Mouse (Mus musculus): ENCODE measurements around the gene Zfyve19.
A peak's percentile ranks its signal among the peaks of the same experiment; 100 is the strongest.

The Zfyve19 gene

DNA sequence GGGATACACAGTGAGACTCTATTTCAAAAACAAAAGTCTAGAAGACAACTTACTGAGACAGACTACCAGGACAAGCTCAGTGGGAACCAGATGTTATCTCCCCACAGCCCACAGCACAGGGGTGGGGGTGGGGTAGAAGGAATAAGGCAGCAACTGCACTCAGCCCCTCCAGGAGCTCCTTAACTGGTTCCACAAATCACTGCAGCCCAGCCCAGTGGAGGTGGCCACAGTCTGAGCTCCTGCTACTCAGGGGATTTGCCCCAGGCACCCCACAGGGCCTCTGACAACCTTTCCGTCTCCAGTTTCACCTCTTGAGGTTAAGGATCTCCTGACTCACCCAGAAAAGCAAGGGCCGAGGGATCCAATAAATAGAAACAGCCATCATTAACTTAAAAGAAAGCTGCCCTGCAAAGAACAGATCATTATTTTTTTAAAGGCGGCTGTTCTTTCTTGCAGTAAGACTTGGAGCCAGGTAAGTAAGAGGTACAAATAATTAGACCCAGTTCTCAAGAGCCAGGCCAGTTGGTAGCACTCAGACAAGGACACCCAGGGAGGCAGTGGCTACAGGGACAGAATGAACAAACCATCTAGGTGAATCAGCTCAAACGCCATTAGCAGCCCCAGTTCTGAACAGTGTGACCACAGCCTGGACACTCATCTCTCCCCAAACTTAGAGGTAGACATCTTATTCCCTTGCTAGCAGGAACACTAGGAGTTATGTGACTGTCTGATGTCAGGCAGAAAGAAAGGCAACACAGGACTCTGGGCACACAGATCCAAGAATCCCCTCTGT, 11.9 kb upstream of the Zfyve19 start:
- DNase-seq: no peak

DNA sequence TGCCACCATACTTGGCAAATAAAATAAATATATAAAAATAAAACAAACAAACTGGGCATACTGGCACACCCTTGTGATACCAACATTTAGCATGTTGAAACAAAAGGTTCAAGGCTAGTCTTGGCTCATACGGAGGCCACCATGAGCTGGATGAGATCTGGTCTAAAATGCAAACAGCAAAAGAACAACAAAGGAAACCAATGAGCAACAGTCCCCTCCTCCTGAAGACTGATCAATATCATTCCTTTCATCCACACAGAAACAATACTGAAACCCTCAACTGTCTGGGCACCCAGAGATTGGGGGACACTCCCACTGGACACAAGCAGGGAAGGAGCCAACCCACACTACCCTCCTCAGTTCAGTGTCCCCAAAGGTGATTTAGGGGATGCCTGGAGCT, 10.9 kb upstream of the Zfyve19 start:
- DNase-seq: no peak

DNA sequence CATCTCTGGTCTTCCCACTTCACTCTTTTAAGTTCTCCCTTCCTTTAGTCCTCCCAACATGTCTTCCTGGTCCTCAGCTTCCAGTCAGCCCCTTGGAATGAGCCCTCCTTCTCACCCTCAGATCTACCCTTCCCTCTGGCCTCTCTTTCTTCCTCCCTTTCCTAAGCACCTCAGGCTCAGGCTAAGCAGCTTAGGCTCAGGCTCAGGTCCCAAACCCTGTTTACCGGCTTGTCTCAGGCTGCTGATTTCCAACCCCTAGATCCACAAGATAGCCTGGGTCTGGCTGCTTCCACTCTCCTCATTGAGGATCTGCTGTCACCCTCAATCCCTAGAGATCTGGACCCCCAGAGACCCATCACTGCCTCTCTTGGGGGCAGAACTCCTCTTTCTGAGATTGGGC, 10.4 kb upstream of the Zfyve19 start:
- DNase-seq: no peak

DNA sequence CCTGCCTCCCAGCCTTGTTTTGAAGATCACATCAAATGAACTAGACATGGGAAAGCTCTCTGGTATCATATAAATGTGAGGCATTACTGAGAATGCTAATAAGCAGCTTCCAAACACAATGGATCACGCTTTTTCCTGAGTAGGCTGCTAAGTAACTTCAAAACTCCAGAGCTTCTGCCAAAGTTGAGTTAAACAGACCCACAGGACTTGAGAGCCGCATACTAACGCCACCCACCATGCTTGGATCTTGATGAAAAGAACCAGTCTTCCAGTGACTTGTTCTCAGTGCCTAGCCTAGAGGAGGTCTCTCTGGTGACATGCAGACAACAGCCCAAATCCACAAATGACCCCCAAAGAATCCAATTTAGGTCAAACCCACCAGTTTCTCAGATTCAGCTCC, 9.5 kb upstream of the Zfyve19 start:
- DNase-seq: no peak

DNA sequence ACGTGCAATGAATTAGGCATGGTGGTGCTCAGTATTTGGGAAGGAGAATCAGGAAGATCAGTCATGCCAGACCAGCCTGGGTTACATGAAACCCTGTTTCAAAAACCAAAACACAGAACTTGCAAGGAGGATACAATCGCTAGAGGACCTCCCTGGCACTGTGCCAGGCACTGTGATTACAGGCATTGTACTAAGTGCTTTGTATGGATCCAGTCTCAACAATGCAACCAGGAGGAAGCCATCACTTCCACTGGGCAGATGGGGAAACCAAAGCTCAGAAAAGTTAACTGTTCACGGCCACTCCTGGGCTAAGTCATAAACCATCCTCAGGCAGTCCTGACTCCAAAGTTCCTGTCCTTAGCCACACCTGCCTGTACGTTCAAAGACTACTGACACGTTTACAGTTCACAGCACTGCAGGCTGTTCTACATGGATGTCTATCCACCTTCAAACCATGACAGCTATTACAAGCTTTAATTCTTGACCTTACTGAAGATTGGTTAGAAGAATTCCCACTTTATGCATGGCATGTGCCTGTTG, 5.4 kb upstream of the Zfyve19 start:
- DNase-seq: peak; percentile 22 to 45

DNA sequence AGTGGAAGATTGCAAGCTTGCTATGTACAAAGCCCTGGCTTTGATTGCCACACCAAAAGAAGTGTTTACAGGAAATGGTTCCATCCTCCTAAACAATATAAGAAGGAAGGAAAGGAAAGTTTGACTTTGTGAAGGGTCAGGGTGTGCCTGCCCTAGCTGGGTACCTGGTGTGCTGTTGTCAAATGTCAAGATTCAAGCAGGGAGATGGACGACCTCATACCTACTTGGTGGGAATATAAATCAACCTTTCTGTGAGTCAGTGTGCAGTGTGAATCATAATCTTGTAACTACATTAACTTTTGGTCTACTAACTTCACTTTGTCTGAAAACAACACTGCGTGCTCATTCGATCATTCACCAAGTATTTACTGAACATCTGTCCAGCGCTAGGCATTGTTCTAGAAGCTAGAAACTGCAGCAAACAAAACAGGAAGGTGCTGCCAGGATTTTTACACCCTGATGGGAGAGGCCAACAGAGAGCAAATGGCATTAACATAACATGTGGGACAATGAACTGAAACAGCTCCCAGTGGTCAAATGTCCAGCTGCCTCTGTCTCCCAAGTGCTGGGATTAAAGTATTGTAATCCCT, 4.5 kb upstream of the Zfyve19 start:
- DNase-seq: no peak

DNA sequence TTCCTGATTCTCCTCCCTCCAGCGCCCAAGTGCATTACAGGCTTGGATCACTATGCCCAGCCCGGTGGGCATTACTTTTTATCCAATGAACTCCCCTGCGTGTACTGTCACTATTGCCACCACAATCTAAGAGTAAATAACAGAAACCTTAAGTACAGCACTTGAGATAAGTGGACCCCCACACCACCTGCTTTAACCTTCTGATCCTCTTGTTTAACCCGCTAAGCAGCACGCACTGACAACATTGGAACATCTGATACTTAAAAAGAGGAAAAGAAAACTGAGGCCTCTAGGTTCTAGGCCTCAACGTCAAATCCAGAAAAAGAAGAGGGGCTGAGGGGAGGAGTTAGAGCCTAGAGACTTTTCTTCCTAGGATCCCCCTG, 465 bp upstream of the Zfyve19 start:
- DNase-seq: no peak

DNA sequence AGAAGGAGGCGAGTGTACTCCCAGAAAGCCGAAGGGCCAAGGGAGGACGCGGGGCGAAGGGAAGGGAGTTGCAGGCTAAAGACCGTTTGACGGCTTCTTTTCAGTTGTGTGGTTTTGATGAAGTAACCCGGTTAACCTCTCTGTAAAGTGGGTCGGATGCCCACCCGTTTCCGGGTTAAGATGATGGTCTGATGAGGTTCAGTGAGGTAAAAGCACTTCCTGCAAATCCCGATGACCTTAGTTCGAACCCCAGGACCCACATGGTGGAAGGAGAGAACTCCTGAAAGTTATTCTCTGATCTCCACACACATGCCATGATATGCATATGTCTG, 725 bp downstream of the Zfyve19 start:
- no peak for DNase-seq

DNA sequence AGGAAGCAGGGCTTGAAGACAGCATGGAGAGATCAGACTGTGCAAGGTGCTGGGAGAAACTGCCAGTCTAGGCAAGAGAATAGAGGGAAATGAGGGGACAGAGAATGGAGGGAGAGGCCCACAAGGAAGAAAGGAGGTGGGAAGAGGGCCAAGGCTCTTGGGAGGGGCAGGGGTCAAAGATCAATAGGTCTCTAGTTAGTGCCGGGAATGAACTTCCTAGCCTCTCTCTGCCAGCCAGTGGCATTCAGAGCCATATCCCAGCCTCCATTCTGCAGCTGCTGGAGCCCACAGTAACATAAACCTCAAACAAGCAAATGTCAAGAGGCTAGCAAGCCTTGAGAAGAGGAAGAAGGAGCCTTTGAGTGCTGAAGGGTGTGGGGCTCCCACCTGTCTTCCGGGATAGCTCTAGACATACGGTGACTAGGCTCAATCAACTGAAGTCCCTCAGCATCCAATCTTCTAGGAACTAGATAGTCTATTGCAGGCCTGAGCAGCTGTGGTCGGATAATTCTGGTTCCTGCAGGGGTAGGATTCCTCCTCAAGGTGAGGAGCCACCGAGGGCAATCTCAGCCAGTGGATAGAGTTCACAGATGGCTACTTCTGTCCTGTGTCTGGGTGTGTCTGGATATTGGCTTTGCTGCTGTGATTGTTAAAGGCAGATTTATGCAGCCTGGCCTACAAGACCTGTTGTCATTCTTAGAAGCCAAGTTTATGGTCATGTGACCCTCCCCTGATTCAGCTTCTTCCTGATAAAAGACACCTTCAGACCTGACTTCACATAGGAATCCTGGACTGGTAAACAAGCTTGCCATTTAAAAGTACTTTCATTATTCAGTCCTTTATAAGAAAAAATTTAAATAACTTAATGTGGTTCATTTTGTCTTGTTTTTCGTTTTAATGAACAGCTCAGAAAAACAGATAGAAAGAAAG, 21.6 kb downstream of the Zfyve19 start, which contains the start of gene Ppp1r14d:
Gene Ppp1r14d, minus strand, starts transcription at position 132 of the 930 bp plus-strand sequence.
- no peak for DNase-seq

DNA sequence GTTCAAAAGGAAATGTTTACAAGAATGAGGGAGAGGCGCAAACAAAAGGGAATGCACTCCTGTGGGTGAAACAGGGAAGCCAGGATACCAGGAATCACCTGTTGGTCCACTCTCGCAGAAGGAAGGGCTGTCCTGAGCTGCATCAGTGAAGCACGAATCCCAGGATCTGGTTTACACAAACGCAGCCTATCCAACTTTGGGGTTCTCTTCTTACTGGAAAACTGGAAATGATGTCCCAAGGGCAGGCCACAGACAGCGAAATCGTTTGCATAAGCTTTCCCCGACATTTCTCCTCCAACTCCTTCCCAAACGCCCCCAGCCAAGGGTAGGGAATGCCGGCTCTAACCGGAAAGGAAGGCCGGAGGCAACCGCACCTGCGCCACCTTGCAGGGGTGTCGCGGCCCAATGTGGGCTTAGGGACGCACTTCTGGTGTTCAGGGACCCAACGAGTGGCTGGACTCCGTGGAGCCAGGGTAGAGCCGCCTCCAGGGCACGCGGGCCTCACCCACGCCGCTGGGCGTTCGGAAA, 28.3 kb downstream of the Zfyve19 start:
- DNase-seq: no peak

DNA sequence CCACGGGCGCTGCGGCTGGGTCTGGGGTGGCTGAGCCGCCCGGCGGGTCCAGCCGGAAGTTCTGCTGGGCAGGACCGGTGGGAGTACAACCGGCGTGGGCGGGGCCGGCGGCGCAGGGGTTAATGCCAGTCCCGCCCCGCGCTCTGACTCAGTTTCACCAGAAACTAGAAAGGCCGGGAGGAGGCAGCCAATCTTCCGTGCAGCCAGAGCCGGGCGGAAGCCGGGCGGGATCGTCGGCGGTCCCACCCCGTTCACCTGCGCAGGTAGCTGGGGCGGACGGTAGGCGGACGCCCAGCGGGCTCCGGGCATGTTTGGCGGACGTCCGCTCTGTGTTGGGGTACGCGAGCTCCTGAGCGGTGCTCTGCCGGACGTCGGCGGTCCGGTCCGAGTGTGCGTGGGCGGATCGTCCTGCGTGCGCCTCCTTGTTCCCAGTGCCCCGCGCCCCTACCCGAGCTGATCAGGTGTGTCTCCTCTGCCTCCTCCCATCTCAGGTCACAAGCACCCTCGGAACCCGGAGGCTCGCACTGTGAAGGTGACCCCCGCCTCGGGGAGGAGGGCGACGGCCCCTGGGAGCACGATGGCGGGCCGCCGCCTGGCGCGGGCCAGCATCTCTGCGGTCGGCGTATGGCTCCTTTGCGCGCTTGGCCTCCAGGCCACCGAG, 28.9 kb downstream of the Zfyve19 start, which contains the start of gene Spint1:
Gene Spint1, plus strand, starts transcription at position 153 of the 661 bp plus-strand sequence.
- no peak for DNase-seq

DNA sequence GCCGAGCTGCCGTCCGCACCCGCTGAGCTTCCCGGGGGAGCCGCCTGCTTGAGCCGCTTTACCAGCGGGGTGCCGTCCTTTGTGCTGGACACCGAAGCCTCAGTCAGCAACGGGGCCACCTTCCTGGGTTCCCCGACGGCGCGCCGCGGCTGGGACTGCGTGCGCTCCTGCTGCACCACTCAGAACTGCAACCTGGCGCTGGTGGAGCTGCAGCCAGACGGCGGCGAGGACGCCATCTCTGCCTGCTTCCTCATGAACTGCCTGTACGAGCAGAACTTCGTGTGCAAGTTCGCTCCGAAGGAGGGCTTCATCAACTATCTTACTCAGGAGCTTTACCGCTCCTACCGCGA, 29.4 kb downstream of the Zfyve19 start:
- no peak for DNase-seq

DNA sequence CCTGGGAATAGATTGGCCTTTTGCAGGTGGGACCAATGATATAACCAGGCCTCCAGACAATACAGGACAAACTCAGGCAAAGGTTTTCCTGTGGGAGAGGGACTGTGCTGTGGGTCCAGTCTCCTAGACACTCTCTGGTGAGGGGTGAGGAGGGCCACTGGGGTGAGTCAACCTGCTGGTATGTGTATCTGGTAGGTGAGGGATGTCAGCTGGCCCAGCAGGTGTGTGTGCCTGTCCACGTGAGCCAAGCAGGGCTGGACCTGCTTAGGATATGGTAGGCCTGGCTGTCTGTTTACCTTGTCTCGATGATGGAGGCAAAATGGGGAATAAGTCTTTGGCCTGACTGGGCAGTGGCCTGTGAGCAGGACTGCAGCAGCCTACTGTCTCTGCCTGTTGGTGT, 30.3 kb downstream of the Zfyve19 start:
- DNase-seq: no peak

DNA sequence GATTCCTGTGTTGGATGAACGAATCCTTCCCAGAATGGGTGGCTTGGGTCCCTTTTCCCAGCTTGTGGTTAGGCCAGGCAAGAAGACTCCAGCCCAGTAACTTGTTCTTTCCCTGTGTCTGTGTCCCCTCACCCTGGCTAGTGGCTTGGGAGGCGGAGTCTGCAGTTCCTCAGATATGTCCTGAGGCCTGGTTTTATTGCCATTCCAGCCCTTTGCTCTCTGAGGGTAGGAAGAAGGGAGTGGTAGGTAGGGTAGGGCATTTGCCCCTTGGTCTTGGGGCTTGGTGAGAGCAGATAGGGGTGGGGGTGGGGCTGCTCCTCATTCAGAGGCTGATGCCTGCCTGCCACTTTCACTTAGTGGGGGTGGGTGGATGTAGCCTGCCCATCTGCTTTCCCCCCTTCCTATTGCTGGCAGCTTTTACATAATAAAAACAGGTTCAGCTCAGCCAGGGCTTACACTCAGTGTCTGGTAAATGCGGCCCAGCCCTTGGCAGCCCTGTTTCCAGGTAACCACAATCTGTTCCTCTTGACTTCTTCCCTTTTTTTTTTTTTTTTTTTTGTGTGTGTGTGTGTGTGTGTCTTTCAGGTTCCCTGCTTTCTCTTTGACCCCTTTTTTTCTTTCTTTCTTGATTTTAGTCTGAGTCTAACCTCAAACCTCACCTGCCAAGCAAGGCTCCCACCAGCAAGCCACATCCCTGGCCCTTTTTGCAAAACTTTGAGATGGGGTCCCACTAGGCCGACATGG, 31.8 kb downstream of the Zfyve19 start:
- DNase-seq: no peak

DNA sequence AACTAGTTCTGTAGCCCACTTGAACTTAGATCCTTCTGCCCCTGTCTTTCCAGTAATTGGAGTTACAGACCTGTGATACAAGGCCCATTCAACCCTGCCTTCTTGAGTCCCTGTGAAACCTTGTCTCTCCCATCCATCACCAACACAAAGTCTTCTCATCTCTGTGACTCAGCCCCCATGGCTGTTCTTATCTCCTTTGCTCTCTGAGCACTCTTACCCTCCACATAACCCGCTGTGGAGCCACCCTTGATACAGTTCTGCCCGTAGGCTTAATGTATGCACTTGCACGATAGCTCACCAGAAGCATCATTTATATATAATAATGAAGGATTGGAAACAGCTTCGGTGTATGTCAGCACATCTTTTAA, 32.4 kb downstream of the Zfyve19 start:
- no peak for DNase-seq

DNA sequence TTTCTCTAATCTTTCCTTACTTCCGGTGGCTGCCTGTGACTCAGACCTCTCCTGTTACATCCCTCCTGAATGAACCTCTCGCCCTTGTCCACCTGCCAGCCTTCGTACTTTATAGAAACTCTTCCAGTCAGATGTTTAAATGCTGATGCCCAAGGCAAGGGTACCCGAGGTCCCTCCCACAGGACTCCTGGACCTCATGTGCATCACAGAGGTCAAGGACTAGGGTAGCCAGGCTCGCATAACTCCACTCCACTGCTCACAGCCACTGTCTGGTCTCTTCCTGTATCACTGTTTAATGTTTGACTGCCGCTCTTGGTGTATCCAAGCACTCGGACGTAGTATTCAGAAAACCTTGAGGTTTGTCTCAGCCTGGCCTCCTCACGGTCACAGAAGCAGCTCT, 34.1 kb downstream of the Zfyve19 start:
- no peak for DNase-seq

DNA sequence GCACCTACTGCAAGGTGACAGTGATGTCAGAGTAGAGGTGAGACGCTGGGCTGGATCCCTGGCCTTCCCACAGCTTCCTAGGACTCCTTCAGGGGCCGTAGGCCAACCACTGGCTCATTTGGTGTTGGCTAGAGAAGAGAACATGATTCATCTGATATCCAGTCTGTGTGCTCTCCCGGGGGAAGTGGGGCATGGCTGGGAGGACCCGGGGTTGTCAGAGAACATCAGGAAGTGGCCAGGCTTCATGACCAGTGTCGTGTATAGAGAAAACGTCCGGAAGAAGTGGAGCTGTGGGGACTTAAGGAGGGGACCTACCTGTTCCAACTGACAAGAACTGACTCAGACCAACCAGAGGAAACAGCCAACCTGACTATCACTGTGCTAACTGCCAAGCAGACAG, 36.8 kb downstream of the Zfyve19 start:
- DNase-seq: no peak

DNA sequence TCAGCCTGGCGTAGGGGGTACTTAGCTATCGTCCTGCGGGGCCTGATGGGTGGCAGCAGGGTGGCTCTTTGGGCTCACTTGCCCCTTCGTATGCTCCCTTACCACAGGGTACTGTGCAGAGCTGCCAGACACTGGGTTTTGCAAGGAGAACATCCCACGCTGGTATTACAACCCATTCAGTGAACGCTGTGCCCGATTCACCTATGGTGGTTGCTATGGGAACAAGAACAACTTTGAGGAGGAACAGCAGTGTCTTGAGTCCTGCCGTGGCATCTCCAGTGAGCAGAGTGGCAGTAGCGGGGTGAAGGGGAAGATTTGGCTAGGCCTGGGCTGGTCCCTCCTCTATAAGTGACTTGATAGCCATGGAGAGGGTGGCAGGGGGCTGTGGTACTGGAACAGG, 39.5 kb downstream of the Zfyve19 start:
- DNase-seq: no peak

DNA sequence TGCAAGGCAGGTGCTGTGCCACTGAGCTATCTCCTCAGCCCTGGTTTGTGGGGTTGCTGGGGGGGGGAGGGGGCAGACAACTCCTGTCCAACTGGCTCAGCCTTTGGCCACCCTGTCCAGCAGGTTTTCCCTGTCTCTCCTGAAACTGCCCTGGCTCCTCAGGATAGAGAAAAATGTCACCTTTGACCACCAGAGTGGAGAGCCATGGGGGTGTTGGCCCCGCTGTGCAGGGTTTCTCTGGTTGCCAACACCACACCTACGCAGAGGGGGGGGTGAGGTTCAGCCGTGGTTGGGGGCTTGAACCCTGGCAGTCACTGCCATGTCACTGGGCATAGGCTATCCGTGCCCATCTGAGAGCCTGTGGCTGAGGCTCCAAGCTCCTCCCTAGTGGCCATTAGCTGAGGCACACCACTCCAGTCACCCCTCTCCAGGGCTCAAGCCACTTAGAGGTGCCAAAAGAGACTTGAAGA, 41.2 kb downstream of the Zfyve19 start:
- DNase-seq: no peak

DNA sequence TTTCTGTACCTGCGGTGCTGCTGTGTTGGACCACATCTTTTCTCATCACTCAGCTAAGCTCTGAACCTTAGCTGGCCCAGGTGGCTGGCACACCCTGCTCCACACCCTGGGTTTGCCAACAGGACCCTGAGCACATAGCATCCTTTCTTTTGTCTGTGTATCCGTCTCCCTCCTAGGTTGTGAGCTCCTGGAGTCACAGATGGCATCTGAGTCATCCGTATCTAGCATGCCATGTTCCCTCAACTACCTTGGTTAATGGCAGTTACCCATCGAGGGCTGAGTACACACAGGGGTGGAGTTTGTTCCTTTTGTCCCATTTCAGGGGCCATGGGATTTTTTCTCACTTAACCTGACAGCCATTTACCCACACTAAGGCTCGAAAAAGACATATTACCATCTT, 42.0 kb downstream of the Zfyve19 start:
- DNase-seq: peak in 1 of 2 experiments; percentile 12

DNA sequence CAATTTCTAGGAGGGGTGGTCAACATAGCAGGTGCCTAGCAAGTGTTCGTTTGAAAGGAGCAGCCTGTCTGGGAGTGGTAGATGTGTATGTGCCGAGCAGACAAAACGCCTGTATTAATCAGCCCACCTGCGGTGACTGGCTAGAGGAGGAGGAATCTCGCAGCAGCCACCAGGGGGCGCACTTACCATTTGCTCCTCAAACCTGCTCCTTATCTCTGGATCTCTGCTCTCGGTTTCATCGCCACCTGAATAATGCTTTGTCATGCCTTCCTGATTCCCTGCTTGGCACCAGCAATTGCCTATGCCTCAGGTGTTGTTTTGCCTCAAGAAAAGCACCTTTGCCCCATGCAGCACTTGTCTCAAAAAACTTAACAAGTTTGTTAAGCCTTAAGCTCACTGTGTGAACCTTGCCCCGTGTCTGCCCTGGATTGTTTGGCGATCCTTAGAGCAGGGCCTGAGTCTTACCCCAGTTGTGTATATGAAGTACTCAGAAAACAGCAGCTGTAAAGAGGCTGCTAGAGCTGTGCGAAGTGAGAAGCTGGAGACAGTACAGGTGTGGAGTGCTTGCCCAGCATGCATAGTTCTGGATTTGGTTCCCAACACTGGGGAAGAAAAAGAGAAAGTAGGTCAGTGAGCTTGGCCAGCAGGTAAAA, 42.5 kb downstream of the Zfyve19 start:
- DNase-seq: peak; percentile 91 to 95

All from cerebellum, postnatal 25 days (tissue).